Mouse (Mus musculus) embryonic facial prominence, embryonic 13.5 days (tissue): Measurements from ENCODE around the gene Uhrf1bp1. TPM values are rescaled to one million over a fixed set of nuclear protein-coding genes. Genes with fewer than 3 reads are reported as not detected.

Experiments
- ATAC-seq: fragments of 200-750 bp; cut with Nextera tagmentation; 2 replicates; pipeline ENCODE4 v1.8.0; 2017; ENCODE audit warnings: low read depth; ENCODE audit not compliant: insufficient number of reproducible peaks, insufficient read depth, low FRiP score, low TSS enrichment
- H3K27ac ChIP-seq: fragments of 300-500 bp; sonication (generic); 2 replicates; pipeline ENCODE4 v1.5.1; 2015; ENCODE audit warnings: moderate library complexity, mild to moderate bottlenecking, inconsistent platforms
- H3K27me3 ChIP-seq: fragments of 300-500 bp; sonication (generic); 2 replicates; pipeline ENCODE4 v1.6.1; 2015; ENCODE audit warnings: mild to moderate bottlenecking, inconsistent platforms
- H3K36me3 ChIP-seq: fragments of 300-500 bp; sonication (generic); 2 replicates; pipeline ENCODE4 v1.6.1; 2015; ENCODE audit warnings: mild to moderate bottlenecking, inconsistent platforms
- H3K4me1 ChIP-seq: fragments of 300-500 bp; sonication (generic); 2 replicates; pipeline ENCODE4 v1.6.1; 2015; ENCODE audit warnings: inconsistent platforms
- H3K4me2 ChIP-seq: fragments of 300-500 bp; sonication (generic); 2 replicates; pipeline ENCODE4 v1.6.1; 2015; ENCODE audit warnings: moderate library complexity, mild to moderate bottlenecking, inconsistent platforms
- H3K4me3 ChIP-seq: fragments of 300-500 bp; sonication (generic); 2 replicates; pipeline ENCODE4 v1.5.1; 2015; ENCODE audit warnings: mild to moderate bottlenecking, inconsistent platforms
- H3K9ac ChIP-seq: fragments of 300-500 bp; sonication (generic); 2 replicates; pipeline ENCODE4 v1.6.1; 2015; ENCODE audit warnings: mild to moderate bottlenecking, inconsistent platforms
- H3K9me3 ChIP-seq: fragments of 300-500 bp; sonication (generic); 2 replicates; pipeline ENCODE4 v1.6.1; 2016; ENCODE audit warnings: inconsistent platforms
- WGBS: fragments of 180-500 bp; shearing (Covaris S2); methylation state at CpG from one replicate; pipeline ENCODE4 v1.1.7; 2015; ENCODE audit warnings: mixed read lengths; 5-methylcytosine and 5-hydroxymethylcytosine counted together
- polyA plus RNA-seq: library from polyadenylated mRNA; unstranded; fragments of >200 nt; fragmentation: Nextera tagmentation; extraction: Ambion mirVana; gene quantifications from 2 replicates; pipeline ENCODE4 v1.2.1, GENCODE M21; 2015

Gene Uhrf1bp1
- polyA plus RNA-seq: 6.5 and 7.1 TPM in 2 replicates

DNA sequence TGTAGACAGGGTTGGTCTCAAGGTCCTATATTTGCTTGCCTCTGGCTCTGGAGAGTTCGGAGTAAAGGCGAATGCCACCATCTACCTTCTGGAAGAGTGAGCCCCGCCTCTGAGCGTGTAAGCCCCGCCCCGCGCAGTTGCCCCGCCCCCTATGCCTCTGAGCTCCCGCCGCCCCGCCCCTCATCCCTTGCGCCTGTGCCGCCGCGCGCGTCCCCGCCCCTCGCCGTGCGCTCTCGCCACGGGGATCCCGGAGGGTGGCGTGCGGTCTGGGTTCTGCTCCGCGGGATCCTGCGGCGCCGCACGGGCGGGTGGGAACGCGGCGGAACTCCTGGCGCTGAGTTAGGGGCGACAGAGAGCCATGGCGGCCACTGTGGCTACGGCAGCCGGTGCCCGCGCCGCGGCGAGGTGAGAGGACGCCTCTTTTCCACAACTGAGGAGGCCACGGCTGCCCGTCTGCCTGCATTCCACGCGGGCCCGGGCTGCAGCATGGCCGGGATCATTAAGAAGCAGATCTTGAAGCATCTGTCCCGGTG, at the start of gene Uhrf1bp1:
TSS of gene Uhrf1bp1 (plus strand) at position 177 of the 533 bp plus-strand sequence.
- H3K4me2 ChIP-seq: peak within 1 kb of the TSS; percentile 82
- H3K9me3 ChIP-seq: no peaks in the 10 kb centered on the region
- H3K4me1 ChIP-seq: peaks cover 23% of the 10 kb centered on the region
- peak within 1 kb of the TSS; percentile 86 for H3K27ac ChIP-seq
- no peaks in the 10 kb centered on the region for H3K27me3 ChIP-seq
- peak within 1 kb of the TSS; percentile 90 for H3K4me3 ChIP-seq
- H3K36me3 ChIP-seq: peaks cover 29% of the 10 kb centered on the region
- peak within 1 kb of the TSS; percentile 94 for H3K9ac ChIP-seq
- WGBS: under 1% methylated on average over 47 of the region's 54 CpGs
- peak; percentile 73 for ATAC-seq

DNA sequence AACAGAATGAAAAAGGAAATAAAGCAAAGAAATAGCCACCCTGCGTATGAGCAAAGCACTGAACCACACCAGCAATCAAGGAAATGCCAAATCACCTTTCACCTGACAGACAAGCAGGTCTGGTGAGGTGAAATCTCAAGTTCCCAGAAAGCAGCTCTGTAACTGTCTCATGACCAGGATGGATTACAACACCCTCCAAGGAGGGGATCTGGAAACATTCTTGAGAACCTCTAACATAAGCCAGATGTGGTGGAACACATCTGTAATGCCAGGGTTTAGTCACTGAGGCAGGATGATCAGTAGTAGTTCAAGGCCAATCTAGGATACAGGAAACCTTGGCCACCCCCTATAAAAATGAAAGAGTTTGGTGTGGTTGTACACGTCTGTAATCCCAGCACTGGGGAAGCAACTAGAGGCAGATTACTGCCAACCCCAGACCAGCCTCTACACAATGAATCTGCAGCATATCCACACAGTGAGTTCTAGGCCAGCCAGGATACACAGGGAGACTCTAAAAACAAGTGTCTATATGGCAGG, 48.6 kb upstream of the Uhrf1bp1 start:
- H3K27ac ChIP-seq: no peak overlapping the region
- no peak overlapping the region for H3K9ac ChIP-seq
- H3K9me3 ChIP-seq: no peaks in the 10 kb centered on the region
- ATAC-seq: no peak
- H3K4me2 ChIP-seq: no peak overlapping the region
- H3K4me3 ChIP-seq: no peak overlapping the region
- no peaks in the 10 kb centered on the region for H3K36me3 ChIP-seq
- no peaks in the 10 kb centered on the region for H3K27me3 ChIP-seq
- WGBS: 40% methylated on average over 2 of the region's 2 CpGs
- peaks cover 35% of the 10 kb centered on the region for H3K4me1 ChIP-seq

DNA sequence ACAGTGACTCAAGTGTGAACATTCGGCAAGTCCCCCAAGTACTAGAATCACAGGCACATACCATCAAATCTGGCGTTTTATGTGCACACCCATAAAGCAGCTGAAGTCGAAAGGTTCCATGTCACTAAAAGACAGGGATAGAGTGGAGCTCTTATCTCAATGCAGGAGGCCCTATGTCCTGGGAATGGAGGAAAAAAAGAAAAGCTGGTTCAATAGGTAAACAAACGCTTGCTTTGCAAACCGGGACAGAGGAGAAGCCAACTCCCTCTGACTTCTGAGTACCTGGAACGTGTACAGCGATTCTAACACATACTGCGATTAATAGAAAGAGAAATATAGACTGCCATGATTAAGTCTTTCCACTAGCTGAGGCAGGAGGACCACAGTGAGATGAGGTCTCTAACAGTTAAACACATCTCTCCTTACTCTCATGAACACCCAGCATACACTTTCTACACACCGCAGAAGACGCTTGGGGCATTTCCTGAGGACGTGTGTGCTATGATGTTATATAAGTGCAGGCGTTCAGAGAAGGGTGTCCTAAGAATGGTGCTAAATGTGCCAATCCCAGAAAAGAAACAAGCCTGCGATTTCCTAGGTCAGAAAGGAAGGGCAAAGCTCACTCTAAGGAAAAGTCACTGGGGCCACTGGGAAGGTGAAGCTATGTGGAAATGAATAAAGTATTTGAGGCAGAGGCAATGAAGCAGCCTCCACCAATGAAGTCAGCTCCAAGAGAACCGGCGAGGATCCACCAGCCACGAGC, 45.5 kb upstream of the Uhrf1bp1 start:
- Histone ChIP-seq H3K27me3 (no peaks in the 10 kb centered on the region), H3K36me3 (no peaks in the 10 kb centered on the region), H3K4me3 (no peak overlapping the region), H3K9ac (no peak overlapping the region), H3K9me3 (no peaks in the 10 kb centered on the region), H3K27ac (no peak overlapping the region), H3K4me1 (peaks cover 20% of the 10 kb centered on the region), H3K4me2 (no peak overlapping the region)
- WGBS: 88% methylated on average over 16 of the region's 16 CpGs
- ATAC-seq: no peak

DNA sequence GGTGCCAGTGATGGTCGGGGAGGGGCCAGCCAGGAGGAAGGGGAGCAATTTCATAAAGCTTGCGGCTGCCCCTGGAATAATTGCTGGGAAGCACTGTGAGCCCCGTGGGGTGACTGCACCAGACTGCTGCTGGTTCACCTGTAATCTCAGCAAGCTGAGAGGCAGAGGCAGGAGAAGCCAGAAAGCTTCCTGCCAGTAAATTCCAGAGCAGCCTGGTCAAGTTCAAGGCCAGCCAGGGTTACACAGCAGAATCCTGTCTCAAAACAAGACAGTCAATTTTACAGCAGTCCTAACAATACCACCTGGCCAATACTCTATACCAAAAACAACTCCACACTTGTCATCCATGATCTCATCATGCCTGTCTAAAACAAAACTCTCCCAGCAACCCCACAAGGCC, 44.3 kb upstream of the Uhrf1bp1 start:
- no peaks in the 10 kb centered on the region for H3K27me3 ChIP-seq
- no peaks in the 10 kb centered on the region for H3K9me3 ChIP-seq
- WGBS: 72% methylated on average over 3 of the region's 3 CpGs
- no peak overlapping the region for H3K9ac ChIP-seq
- no peak overlapping the region for H3K27ac ChIP-seq
- no peak for ATAC-seq
- H3K4me3 ChIP-seq: no peak overlapping the region
- H3K4me2 ChIP-seq: no peak overlapping the region
- peaks cover 10% of the 10 kb centered on the region for H3K4me1 ChIP-seq
- H3K36me3 ChIP-seq: no peaks in the 10 kb centered on the region

DNA sequence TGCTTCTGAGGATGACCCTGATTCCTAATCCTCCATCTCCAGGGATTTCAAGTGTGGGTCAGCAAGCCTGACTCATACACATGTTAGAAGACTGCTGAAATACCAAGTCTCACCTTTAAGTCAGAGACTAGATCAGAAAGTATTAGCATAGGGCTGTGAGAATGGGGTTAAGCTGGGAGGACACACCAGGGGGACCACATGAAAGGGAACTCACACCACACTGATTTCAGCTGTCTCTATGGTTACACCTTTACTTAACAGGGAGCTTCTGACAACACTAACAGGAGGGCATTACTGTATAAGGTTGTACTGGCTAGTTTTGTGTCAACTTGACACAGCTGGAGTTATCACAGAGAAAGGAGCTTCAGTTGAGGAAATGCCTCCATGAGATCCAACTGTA, 41.6 kb upstream of the Uhrf1bp1 start:
- no peak for ATAC-seq
- no peak overlapping the region for H3K4me2 ChIP-seq
- no peaks in the 10 kb centered on the region for H3K27me3 ChIP-seq

DNA sequence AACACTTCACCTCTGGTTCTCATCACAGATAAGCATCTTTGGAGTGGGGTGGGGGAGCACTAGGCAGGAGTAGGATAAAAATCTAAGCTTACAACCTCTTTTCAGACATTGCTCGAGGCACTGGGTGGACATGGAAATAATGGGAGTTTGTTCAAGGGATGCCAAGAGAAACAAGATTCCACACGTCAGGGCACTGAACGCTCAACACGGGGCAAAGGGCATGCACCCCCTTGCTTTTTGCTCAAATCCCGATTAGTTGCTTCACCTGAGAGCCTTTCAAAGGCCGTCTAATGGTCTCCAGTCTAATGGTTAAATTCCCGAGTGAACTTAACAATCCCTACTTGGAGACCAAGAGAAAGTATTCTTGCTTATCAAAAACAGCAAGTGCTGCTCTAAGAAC, 37.2 kb upstream of the Uhrf1bp1 start:
- ATAC-seq: no peak
- H3K4me3 ChIP-seq: peak overlapping the region; percentile 98
- H3K9me3 ChIP-seq: no peaks in the 10 kb centered on the region
- 7% methylated on average over 7 of the region's 7 CpGs for WGBS
- peaks cover 27% of the 10 kb centered on the region for H3K4me1 ChIP-seq
- H3K36me3 ChIP-seq: no peaks in the 10 kb centered on the region
- H3K27me3 ChIP-seq: no peaks in the 10 kb centered on the region
- peak overlapping the region; percentile 82; the same call in 1 of the 2 replicates for H3K27ac ChIP-seq
- peak overlapping the region; percentile 87 for H3K4me2 ChIP-seq
- peak overlapping the region; percentile 97 for H3K9ac ChIP-seq

More for the DNA sequence above, 41.6 kb upstream of the Uhrf1bp1 start:
- Histone ChIP-seq H3K4me1 (peaks cover 18% of the 10 kb centered on the region), H3K4me3 (no peak overlapping the region), H3K9ac (no peak overlapping the region), H3K9me3 (no peaks in the 10 kb centered on the region), H3K27ac (no peak overlapping the region), H3K36me3 (no peaks in the 10 kb centered on the region)

DNA sequence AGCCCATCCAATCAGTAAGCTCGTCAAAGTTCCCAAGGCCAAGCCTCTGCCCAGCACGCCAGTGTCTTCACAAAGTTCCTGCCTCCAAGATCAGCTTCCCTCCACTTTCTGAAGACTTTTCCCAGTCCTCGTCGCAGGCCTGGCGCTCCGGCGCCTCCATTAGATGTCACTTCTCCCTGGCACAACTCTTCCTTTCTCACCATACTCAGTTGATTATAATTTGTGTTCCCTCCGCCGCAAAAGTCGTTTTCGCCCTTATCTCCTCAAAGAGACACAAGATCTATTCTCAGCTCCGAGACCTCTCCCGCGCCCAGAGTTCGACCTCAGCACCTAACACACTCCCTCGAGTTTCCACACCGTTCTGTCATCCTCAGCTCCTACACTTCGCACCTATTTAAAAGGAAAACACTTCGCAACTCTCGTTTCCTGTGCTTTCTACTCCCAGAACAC, 36.7 kb upstream of the Uhrf1bp1 start:
- no peak for ATAC-seq
- no peaks in the 10 kb centered on the region for H3K27me3 ChIP-seq
- H3K4me1 ChIP-seq: peaks cover 27% of the 10 kb centered on the region
- peak overlapping the region; percentile 87 for H3K4me2 ChIP-seq
- under 1% methylated on average over 20 of the region's 20 CpGs for WGBS
- no peaks in the 10 kb centered on the region for H3K9me3 ChIP-seq
- no peaks in the 10 kb centered on the region for H3K36me3 ChIP-seq
- H3K27ac ChIP-seq: peak overlapping the region; percentile 82
- peak overlapping the region; percentile 98 for H3K4me3 ChIP-seq
- H3K9ac ChIP-seq: peak overlapping the region; percentile 97

DNA sequence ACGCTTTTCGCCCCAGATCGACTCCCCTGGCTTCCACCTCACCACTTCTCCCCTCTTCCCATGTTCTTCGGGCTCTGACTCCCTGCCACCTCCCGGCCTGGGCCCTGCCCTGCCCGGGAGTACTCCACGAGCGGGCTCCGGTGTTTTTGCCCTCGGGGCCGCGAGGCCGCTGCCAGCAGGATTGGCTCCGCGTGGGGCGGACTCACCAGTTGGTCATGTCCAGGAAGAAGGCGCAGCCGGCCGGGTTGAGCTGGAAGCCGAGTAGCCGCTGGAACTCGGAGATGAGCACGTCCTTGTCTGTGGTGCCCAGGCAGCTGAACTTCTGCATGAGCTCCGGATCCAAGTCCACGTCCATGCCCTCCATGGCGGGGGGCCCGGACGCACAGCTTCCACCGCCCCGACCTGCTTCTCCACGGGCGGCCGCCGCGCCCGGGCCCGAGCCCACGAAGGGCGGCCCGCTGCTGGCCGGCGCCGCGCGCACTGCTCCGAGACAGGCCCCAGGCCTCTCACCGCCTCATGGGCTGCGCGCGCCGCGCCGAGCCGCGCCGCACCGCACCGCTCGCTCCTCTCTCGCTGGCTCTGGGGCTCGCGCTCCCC, 36.2 kb upstream of the Uhrf1bp1 start:
- Histone ChIP-seq H3K9me3 (no peaks in the 10 kb centered on the region), H3K27ac (peak overlapping the region; percentile 82), H3K4me3 (peak overlapping the region; percentile 98), H3K4me1 (peaks cover 27% of the 10 kb centered on the region), H3K4me2 (peak overlapping the region; percentile 87), H3K36me3 (no peaks in the 10 kb centered on the region), H3K27me3 (no peaks in the 10 kb centered on the region), H3K9ac (peak overlapping the region; percentile 97)
- peak; percentile 79 for ATAC-seq
- under 1% methylated on average over 37 of the region's 62 CpGs for WGBS

DNA sequence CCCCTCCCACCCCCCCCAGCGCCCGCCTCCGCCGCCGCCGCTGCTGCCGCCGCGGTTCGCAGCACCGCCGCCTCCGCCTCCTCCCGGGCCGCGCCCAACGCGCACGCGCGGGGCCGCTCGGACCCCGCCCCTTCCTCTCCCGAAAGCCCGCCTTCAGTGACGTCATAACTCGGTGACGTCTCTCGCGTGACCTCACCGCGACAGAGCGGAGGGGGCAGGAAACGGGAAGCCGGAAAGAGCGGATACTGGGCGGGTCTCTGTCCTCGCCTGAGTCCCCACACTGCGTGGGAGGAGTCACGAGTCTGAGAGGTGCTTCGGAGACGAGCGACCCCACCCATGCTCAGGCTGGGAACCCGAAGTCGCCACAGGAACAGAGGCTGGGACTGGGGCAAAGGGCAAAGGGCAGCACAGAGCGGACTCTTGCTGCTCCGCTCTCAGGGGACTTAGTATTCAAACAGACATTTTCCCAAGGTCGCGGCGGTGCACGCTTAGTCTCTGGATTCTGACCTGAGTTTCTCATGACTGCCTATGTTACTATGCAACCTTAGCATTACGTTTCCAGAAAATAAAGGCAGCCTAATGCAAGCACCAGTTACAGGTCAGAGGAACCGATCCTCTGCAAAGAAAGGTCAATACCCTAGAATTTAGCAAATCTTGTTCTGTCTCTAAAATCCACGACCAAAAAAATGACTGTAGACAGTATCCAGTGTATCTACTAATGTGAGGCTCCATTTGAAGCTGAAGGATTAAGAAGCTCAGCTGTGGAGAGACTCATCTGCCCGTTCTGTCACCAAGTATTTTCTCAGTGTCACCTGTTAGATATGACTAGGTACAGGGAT, 35.5 kb upstream of the Uhrf1bp1 start, which contains the start of gene D17Wsu92e:
TSS of gene D17Wsu92e (minus strand) at position 81 of the 839 bp plus-strand sequence.
- Histone ChIP-seq H3K27me3 (no peaks in the 10 kb centered on the region), H3K9me3 (no peaks in the 10 kb centered on the region), H3K4me1 (peaks cover 33% of the 10 kb centered on the region), H3K27ac (peak within 1 kb of the TSS; percentile 85), H3K4me3 (peak within 1 kb of the TSS; percentile 98), H3K4me2 (peak within 1 kb of the TSS; percentile 87), H3K36me3 (no peaks in the 10 kb centered on the region), H3K9ac (peak within 1 kb of the TSS; percentile 97)
- ATAC-seq: peak; percentile 90
- 2% methylated on average over 42 of the region's 56 CpGs for WGBS

DNA sequence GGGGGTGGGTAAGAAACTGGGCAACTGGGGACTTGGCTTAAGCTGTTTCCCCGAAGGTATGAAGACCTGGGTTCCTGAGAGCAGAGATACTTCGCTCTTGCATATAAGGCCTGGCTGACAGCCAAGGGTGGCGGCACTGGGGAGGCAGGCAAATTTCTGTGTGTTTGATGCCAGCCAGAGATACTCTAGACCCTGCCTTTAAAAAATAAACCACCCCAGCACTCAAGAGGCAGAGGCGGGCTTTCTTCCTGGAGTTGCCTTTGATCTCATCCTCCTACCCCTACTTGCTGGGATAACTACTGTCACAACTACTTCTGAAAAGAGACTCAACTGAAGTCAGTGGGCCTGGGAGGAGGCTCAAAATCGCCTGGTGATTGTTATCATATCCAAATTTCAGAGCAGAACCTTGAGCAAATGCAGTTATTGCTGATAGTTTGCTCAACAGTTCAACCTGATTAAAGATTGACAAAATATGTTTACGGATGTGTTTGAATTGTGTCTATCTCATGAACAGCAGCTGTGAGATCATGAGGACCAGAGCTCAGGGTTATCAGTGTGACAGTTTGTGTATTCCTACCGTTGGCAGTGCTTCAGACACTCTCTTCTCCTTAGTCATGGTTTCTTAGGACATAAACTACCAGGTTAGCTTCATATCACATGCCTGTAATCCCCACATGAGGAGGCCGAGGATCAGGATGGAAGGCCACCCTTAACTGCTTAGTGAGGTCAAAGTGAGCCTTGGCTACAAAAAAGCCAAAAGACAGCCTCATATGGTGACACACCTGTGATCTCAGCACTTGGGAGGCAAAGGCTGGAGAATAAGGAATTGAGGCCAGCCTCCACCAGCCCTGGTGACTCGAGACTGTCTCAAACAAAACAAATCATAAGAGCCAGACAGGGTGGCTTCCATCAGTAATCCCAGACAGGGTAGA, 34.6 kb upstream of the Uhrf1bp1 start:
- Histone ChIP-seq H3K27ac (peak overlapping the region; percentile 85), H3K4me3 (peak overlapping the region; percentile 98), H3K36me3 (no peaks in the 10 kb centered on the region), H3K9ac (peak overlapping the region; percentile 97), H3K4me1 (peaks cover 40% of the 10 kb centered on the region), H3K27me3 (no peaks in the 10 kb centered on the region), H3K9me3 (no peaks in the 10 kb centered on the region), H3K4me2 (peak overlapping the region; percentile 68)
- 66% methylated on average over 9 of the region's 9 CpGs for WGBS
- ATAC-seq: no peak
